Mouse (Mus musculus) small intestine, adult 2 months (tissue): ENCODE measurements around the gene Cxcr4. TPM values are rescaled to one million over a fixed set of nuclear protein-coding genes. Genes with fewer than 3 reads are reported as not detected.

Experiments
- H3K27ac ChIP-seq: fragments of 200-500 bp; 2 replicates; pipeline ENCODE4 v1.5.1; 2012; ENCODE audit warnings: low read depth, low read length, control low read depth, inconsistent platforms; ENCODE audit not compliant: insufficient read depth
- H3K27me3 ChIP-seq: fragments of 200-500 bp; 2 replicates; pipeline ENCODE4 v1.6.1; 2012; ENCODE audit warnings: mild to moderate bottlenecking, moderate library complexity, low read length, inconsistent platforms; ENCODE audit not compliant: control insufficient read depth, insufficient read depth
- H3K36me3 ChIP-seq: fragments of 200-500 bp; 2 replicates; pipeline ENCODE4 v1.6.1; 2012; ENCODE audit warnings: mild to moderate bottlenecking, low read length, control low read depth, inconsistent platforms; ENCODE audit not compliant: control insufficient read depth, insufficient read depth
- H3K4me1 ChIP-seq: fragments of 200-500 bp; 2 replicates; pipeline ENCODE4 v1.6.1; 2012; ENCODE audit warnings: low read length, inconsistent platforms, mixed read lengths; ENCODE audit not compliant: control insufficient read depth, insufficient read depth, insufficient read length
- H3K4me3 ChIP-seq: fragments of 200-500 bp; 2 replicates; pipeline ENCODE4 v1.5.1; 2012; ENCODE audit warnings: low read depth, mild to moderate bottlenecking, control low read depth, inconsistent platforms, low read length, moderate library complexity
- CTCF ChIP-seq: fragments of 200-500 bp; IDR thresholded peaks from 2 replicates; pipeline ENCODE4 v1.5.1; 2012; ENCODE audit warnings: low read depth, mild to moderate bottlenecking, control low read depth, inconsistent platforms, low read length, moderate library complexity, mixed read lengths; ENCODE audit not compliant: insufficient replicate concordance, insufficient read length; ENCODE audit errors: extremely low read depth
- POLR2A ChIP-seq: fragments of 200-500 bp; IDR thresholded peaks from 2 replicates; pipeline ENCODE4 v1.6.1; 2012; ENCODE audit warnings: low read depth, mild to moderate bottlenecking, control low read depth, inconsistent platforms, low read length, moderate library complexity
- WGBS: fragments of 180-500 bp; shearing (Covaris S2); methylation state at CpG from one replicate; pipeline ENCODE4 v1.1.7; 2018; 5-methylcytosine and 5-hydroxymethylcytosine counted together
- polyA plus RNA-seq: library from polyadenylated mRNA; depleted of rRNA; stranded (reverse); fragments of >200 nt; gene quantifications from 2 replicates; pipeline ENCODE4 v1.2.3, GENCODE M21; 2012

The Cxcr4 gene
- polyA plus RNA-seq, 1 experiment: 15.9 TPM

- 35% methylated on average over 6 of the region's 6 CpGs for WGBS
- Histone ChIP-seq H3K27me3 (peaks cover 2% of the 10 kb centered on the region; the same call in 1 of the 2 replicates), H3K4me3 (no peak overlapping the region), H3K4me1 (no peaks in the 10 kb centered on the region), H3K27ac (no peak overlapping the region), H3K36me3 (no peaks in the 10 kb centered on the region)
- TF ChIP-seq CTCF (no peak), POLR2A (no peak)
These were observed 8.7 kb downstream of the Cxcr4 start for GRCm38 (mm10) chr1:128583279-128583872.

- Histone ChIP-seq H3K27me3 (no peaks in the 10 kb centered on the region), H3K4me1 (no peaks in the 10 kb centered on the region), H3K36me3 (no peaks in the 10 kb centered on the region), H3K27ac (no peak overlapping the region), H3K4me3 (no peak overlapping the region)
- 59% methylated on average over 3 of the region's 3 CpGs for WGBS
- no peak for TF ChIP-seq POLR2A
- TF ChIP-seq CTCF: no peak
These were observed 11.8 kb downstream of the Cxcr4 start for GRCm38 (mm10) chr1:128580321-128580720.

GRCm38 (mm10) chr1:128578454-128578853 lies 13.6 kb downstream of the Cxcr4 start:
- Histone ChIP-seq H3K4me1 (no peaks in the 10 kb centered on the region), H3K36me3 (no peaks in the 10 kb centered on the region), H3K27ac (no peak overlapping the region), H3K4me3 (no peak overlapping the region), H3K27me3 (no peaks in the 10 kb centered on the region)
- no peak for TF ChIP-seq POLR2A
- TF ChIP-seq CTCF: no peak
- WGBS: 75% methylated on average over 2 of the region's 2 CpGs

- WGBS: 86% methylated on average over 4 of the region's 4 CpGs
- TF ChIP-seq POLR2A (no peak), CTCF (no peak)
- H3K27me3 ChIP-seq: no peaks in the 10 kb centered on the region
- H3K4me1 ChIP-seq: no peaks in the 10 kb centered on the region
- no peak overlapping the region for H3K4me3 ChIP-seq
- H3K36me3 ChIP-seq: no peaks in the 10 kb centered on the region
- no peak overlapping the region for H3K27ac ChIP-seq
These were observed 17.0 kb downstream of the Cxcr4 start for GRCm38 (mm10) chr1:128575096-128575495.

GRCm38 (mm10) chr1:128571033-128571432 lies 21.1 kb downstream of the Cxcr4 start:
- WGBS: 49% methylated on average over 3 of the region's 3 CpGs
- no peaks in the 10 kb centered on the region; the same call in 1 of the 2 replicates for H3K27me3 ChIP-seq
- no peak overlapping the region for H3K27ac ChIP-seq
- H3K36me3 ChIP-seq: no peaks in the 10 kb centered on the region
- H3K4me1 ChIP-seq: no peaks in the 10 kb centered on the region
- TF ChIP-seq POLR2A (no peak), CTCF (no peak)
- no peak overlapping the region for H3K4me3 ChIP-seq

GRCm38 (mm10) chr1:128569992-128570648 lies 22.0 kb downstream of the Cxcr4 start:
- no peaks in the 10 kb centered on the region for H3K36me3 ChIP-seq
- no peak overlapping the region for H3K27ac ChIP-seq
- H3K4me1 ChIP-seq: no peaks in the 10 kb centered on the region
- WGBS: 81% methylated on average over 17 of the region's 17 CpGs
- TF ChIP-seq CTCF: no peak
- no peak for TF ChIP-seq POLR2A
- no peaks in the 10 kb centered on the region; the same call in 1 of the 2 replicates for H3K27me3 ChIP-seq
- no peak overlapping the region for H3K4me3 ChIP-seq

GRCm38 (mm10) chr1:128567224-128568197 lies 24.6 kb downstream of the Cxcr4 start:
- H3K4me1 ChIP-seq: no peaks in the 10 kb centered on the region
- no peaks in the 10 kb centered on the region; the same call in 1 of the 2 replicates for H3K27me3 ChIP-seq
- 85% methylated on average over 12 of the region's 12 CpGs for WGBS
- H3K4me3 ChIP-seq: no peak overlapping the region
- H3K27ac ChIP-seq: no peak overlapping the region
- TF ChIP-seq POLR2A: no peak
- TF ChIP-seq CTCF: no peak
- H3K36me3 ChIP-seq: no peaks in the 10 kb centered on the region
